Mouse (Mus musculus) forebrain, embryonic 14.5 days (tissue): ENCODE measurements around the gene Rhod. TPM values are rescaled to one million over a fixed set of nuclear protein-coding genes. Genes with fewer than 3 reads are reported as not detected.

Source experiments
- ATAC-seq: fragments of 200-750 bp; cut with Nextera tagmentation; 2 replicates; pipeline ENCODE4 v1.8.0; 2017; ENCODE audit warnings: mild to moderate bottlenecking, moderate library complexity
- DNase-seq: peaks from one replicate; pipeline ENCODE4 v3.0.0-alpha.2; 2015; ENCODE audit warnings: low spot score
- H3K27ac ChIP-seq: fragments of 300-500 bp; sonication (generic); 2 replicates; pipeline ENCODE4 v1.5.1; 2014; ENCODE audit warnings: low read depth, mild to moderate bottlenecking, control low read depth, low read length, moderate library complexity
- H3K27me3 ChIP-seq: fragments of 300-500 bp; sonication (generic); replicated peaks from 2 replicates; pipeline ENCODE4 v1.6.1; 2014; ENCODE audit warnings: low read length, control low read depth, mixed read lengths; ENCODE audit not compliant: control insufficient read depth, insufficient read depth
- H3K36me3 ChIP-seq: fragments of 300-500 bp; sonication (generic); 2 replicates; pipeline ENCODE4 v1.6.1; 2014; ENCODE audit warnings: low read length, control low read depth; ENCODE audit not compliant: control insufficient read depth, insufficient read depth
- H3K4me1 ChIP-seq: fragments of 300-500 bp; sonication (generic); 2 replicates; pipeline ENCODE4 v1.6.1; 2014; ENCODE audit warnings: antibody characterized with exemption, low read length, control low read depth; ENCODE audit not compliant: control insufficient read depth, insufficient read depth
- H3K4me2 ChIP-seq: fragments of 300-500 bp; sonication (generic); 2 replicates; pipeline ENCODE4 v1.6.1; 2014; ENCODE audit warnings: mild to moderate bottlenecking, control low read depth, low read length
- H3K4me3 ChIP-seq: fragments of 300-500 bp; sonication (generic); 2 replicates; pipeline ENCODE4 v1.5.1; 2014; ENCODE audit warnings: low read depth, low read length, control low read depth
- H3K9ac ChIP-seq: fragments of 300-500 bp; sonication (generic); 2 replicates; pipeline ENCODE4 v1.6.1; 2014; ENCODE audit warnings: mild to moderate bottlenecking, low read length, control low read depth, moderate library complexity
- H3K9me3 ChIP-seq: fragments of 300-500 bp; sonication (generic); replicated peaks from 2 replicates; pipeline ENCODE4 v1.6.1; 2016; ENCODE audit warnings: low read length, control low read depth, mixed read lengths; ENCODE audit not compliant: control insufficient read depth
- WGBS: fragments of 180-500 bp; shearing (Covaris S2); extraction: QIAGEN DNeasy Blood & Tissue Kit; methylation state at CpG from one replicate; pipeline ENCODE4 v1.1.7; 2014; 5-methylcytosine and 5-hydroxymethylcytosine counted together
- polyA plus RNA-seq: library from polyadenylated mRNA; unstranded; fragments of >200 nt; fragmentation: Nextera tagmentation; extraction: Ambion mirVana; gene quantifications from 2 replicates; pipeline ENCODE4 v1.2.1, GENCODE M21; 2014

Gene Rhod
- polyA plus RNA-seq, 1 experiment from 2014 or later, result 6.3 TPM

DNA sequence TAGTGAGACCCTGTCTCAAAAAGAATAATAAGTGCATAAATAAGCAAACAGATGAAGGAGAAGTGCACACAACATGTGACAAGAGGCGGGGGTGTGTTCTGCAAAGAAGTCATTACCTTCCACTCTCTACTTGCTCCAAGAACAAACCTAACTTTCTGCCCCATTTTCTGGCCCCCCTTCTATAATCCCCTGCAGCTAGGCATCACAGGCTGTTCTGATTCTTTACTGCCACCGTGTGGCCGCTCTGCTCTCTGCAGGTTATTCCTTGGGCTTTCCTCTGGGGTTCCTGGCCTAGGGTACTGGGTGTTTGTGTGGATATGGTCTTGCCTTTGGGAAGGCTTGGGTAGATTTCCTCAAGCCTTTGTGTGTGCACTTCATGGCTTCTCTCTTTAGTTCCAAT, 3.2 kb upstream of the Rhod start:
- Histone ChIP-seq H3K9me3 (no peaks in the 10 kb centered on the region), H3K9ac (no peak overlapping the region), H3K4me2 (no peak overlapping the region), H3K4me3 (no peak overlapping the region), H3K27me3 (peaks cover 8% of the 10 kb centered on the region; the same call in 1 of the 2 replicates), H3K4me1 (0 out of 2 replicates have a peak, but pooled peaks cover 2% of the 10 kb centered on the region), H3K27ac (no peak overlapping the region), H3K36me3 (no peaks in the 10 kb centered on the region)
- ATAC-seq (no peak), DNase-seq (peak; percentile 77)
- WGBS, result 6% methylated on average over 3 of the region's 3 CpGs

DNA sequence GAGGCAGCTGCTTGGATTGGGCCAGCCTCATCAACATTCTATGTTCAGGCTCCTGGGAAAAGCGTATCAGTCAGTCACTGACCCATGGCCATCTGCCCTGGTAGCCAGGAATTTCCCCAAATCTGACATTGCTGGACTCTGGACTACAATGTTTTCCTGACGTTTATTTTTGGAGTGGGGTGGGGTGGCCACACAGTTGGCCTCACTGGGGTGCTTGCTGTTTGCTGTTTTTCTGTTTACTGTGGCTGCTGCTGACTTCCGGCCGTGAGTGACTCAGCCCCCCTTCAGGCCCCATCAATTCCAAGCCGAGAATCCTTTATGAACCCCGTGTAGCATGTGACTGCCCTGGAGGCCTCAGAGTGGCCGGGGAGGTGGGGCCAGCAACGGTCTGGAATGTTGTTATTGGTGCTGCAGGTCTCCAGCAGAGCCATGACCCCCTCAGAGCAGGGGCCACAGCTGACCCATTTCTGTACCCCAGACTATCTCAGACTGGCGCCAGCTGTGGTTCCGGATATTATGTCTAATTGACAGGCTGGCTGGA, 2.5 kb upstream of the Rhod start:
- ATAC-seq, result no peak
- Histone ChIP-seq H3K36me3 (no peaks in the 10 kb centered on the region), H3K4me3 (no peak overlapping the region), H3K4me1 (0 out of 2 replicates have a peak, but pooled peaks cover 2% of the 10 kb centered on the region), H3K9me3 (no peaks in the 10 kb centered on the region), H3K4me2 (no peak overlapping the region), H3K27ac (no peak overlapping the region), H3K9ac (no peak overlapping the region), H3K27me3 (peaks cover 8% of the 10 kb centered on the region; the same call in 1 of the 2 replicates)
- no peak for DNase-seq
- 52% methylated on average over 10 of the region's 10 CpGs for WGBS

DNA sequence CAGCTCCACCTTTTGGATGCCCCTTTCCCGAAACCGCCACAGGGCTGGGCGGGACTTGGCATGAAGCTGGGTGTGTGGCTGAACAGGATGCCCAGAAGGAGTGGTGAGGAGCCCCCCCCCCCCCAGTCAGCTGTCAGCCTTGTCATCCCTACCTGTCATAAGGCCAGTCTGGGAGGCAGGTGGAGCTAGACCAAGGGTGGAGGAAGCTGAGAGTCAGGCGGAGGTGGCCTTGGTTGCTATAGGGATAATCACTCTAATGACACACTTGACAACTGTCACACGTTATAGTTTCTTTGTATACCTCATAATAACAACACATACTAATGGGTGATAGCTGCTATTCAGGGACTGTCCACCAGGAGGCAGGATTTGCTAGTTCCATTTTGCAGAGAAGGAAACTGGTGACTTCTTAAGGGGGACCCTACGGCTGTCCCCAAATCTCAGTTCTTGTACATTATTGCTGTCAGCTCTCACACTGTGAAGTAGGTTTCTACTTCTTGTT, 1.9 kb upstream of the Rhod start:
- no peak overlapping the region for H3K4me2 ChIP-seq
- no peak overlapping the region for H3K4me3 ChIP-seq
- no peaks in the 10 kb centered on the region for H3K36me3 ChIP-seq
- H3K9me3 ChIP-seq, result no peaks in the 10 kb centered on the region
- 17% methylated on average over 6 of the region's 6 CpGs for WGBS
- H3K27ac ChIP-seq, result no peak overlapping the region
- H3K9ac ChIP-seq, result no peak overlapping the region
- ATAC-seq (no peak; the same call in 1 of the 2 replicates), DNase-seq (peak; percentile 33)
- 0 out of 2 replicates have a peak, but pooled peaks cover 2% of the 10 kb centered on the region for H3K4me1 ChIP-seq
- H3K27me3 ChIP-seq, result peaks cover 8% of the 10 kb centered on the region; the same call in 1 of the 2 replicates

GRCm38 (mm10) chr19:4440222-4440621, 990 bp upstream of the Rhod start:
- H3K36me3 ChIP-seq, result no peaks in the 10 kb centered on the region
- H3K27me3 ChIP-seq, result peaks cover 8% of the 10 kb centered on the region; the same call in 1 of the 2 replicates
- no peak overlapping the region for H3K27ac ChIP-seq
- peak; percentile 57 for DNase-seq
- no peak overlapping the region for H3K4me2 ChIP-seq
- no peak overlapping the region for H3K9ac ChIP-seq
- 8% methylated on average over 8 of the region's 8 CpGs for WGBS
- no peak for ATAC-seq
- H3K4me1 ChIP-seq, result 0 out of 2 replicates have a peak, but pooled peaks cover 2% of the 10 kb centered on the region
- no peak overlapping the region for H3K4me3 ChIP-seq
- no peaks in the 10 kb centered on the region for H3K9me3 ChIP-seq

DNA sequence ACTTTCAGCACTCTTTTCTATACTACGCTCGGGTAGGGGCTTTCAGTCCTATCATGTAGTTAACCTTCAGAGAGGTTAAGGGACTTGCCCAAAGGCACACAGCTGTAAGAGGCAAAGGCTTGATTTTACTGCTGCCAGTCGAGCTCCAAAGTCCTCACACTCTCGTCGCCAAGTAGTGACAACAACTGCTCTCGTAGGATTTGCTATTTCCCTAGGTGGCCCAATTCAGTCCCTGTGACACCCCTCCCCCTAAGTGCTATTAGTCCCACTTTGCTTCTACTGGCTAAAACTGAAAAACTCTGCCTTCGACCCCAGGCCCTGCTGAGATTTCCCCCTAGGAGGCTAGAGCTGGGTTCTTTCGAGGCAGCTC, 456 bp downstream of the Rhod start:
- 10% methylated on average over 8 of the region's 8 CpGs for WGBS
- Histone ChIP-seq H3K4me3 (peak overlapping the region; percentile 46), H3K9me3 (no peaks in the 10 kb centered on the region), H3K4me1 (0 out of 2 replicates have a peak, but pooled peaks cover 2% of the 10 kb centered on the region), H3K4me2 (peak overlapping the region; percentile 86), H3K27ac (no peak overlapping the region), H3K9ac (peak overlapping the region; percentile 68), H3K27me3 (peaks cover 8% of the 10 kb centered on the region; the same call in 1 of the 2 replicates), H3K36me3 (no peaks in the 10 kb centered on the region)
- ATAC-seq, result no peak
- no peak for DNase-seq

GRCm38 (mm10) chr19:4437886-4438285, 1.3 kb downstream of the Rhod start:
- no peak overlapping the region for H3K4me3 ChIP-seq
- DNase-seq (no peak), ATAC-seq (no peak)
- H3K4me2 ChIP-seq, result no peak overlapping the region
- H3K9me3 ChIP-seq, result no peaks in the 10 kb centered on the region
- peaks cover 8% of the 10 kb centered on the region; the same call in 1 of the 2 replicates for H3K27me3 ChIP-seq
- 77% methylated on average over 6 of the region's 6 CpGs for WGBS
- H3K9ac ChIP-seq, result no peak overlapping the region
- H3K4me1 ChIP-seq, result 0 out of 2 replicates have a peak, but pooled peaks cover 2% of the 10 kb centered on the region
- H3K36me3 ChIP-seq, result no peaks in the 10 kb centered on the region
- H3K27ac ChIP-seq, result no peak overlapping the region

GRCm38 (mm10) chr19:4436254-4436653, 3.0 kb downstream of the Rhod start:
- no peak for DNase-seq
- Histone ChIP-seq H3K36me3 (no peaks in the 10 kb centered on the region), H3K27me3 (peaks cover 8% of the 10 kb centered on the region; the same call in 1 of the 2 replicates), H3K9me3 (no peaks in the 10 kb centered on the region), H3K9ac (no peak overlapping the region), H3K4me1 (0 out of 2 replicates have a peak, but pooled peaks cover 2% of the 10 kb centered on the region), H3K4me3 (no peak overlapping the region), H3K4me2 (no peak overlapping the region), H3K27ac (no peak overlapping the region)
- 94% methylated on average over 3 of the region's 3 CpGs for WGBS
- ATAC-seq, result no peak

GRCm38 (mm10) chr19:4434999-4435398, 4.2 kb downstream of the Rhod start:
- H3K27me3 ChIP-seq, result peaks cover 8% of the 10 kb centered on the region; the same call in 1 of the 2 replicates
- H3K4me2 ChIP-seq, result no peak overlapping the region
- H3K36me3 ChIP-seq, result no peaks in the 10 kb centered on the region
- no peak for ATAC-seq
- H3K27ac ChIP-seq, result no peak overlapping the region
- H3K9me3 ChIP-seq, result no peaks in the 10 kb centered on the region
- H3K9ac ChIP-seq, result no peak overlapping the region
- DNase-seq, result no peak
- no peak overlapping the region for H3K4me3 ChIP-seq
- H3K4me1 ChIP-seq, result no peaks in the 10 kb centered on the region
- WGBS, result 83% methylated on average over 1 of the region's 1 CpGs

GRCm38 (mm10) chr19:4433756-4434155, 5.5 kb downstream of the Rhod start:
- no peak overlapping the region for H3K9ac ChIP-seq
- WGBS, result 63% methylated on average over 1 of the region's 1 CpGs
- H3K27me3 ChIP-seq, result peaks cover 5% of the 10 kb centered on the region; the same call in 1 of the 2 replicates
- DNase-seq (no peak), ATAC-seq (no peak)
- H3K9me3 ChIP-seq, result no peaks in the 10 kb centered on the region
- H3K4me2 ChIP-seq, result no peak overlapping the region
- no peaks in the 10 kb centered on the region for H3K4me1 ChIP-seq
- no peak overlapping the region for H3K27ac ChIP-seq
- H3K36me3 ChIP-seq, result no peaks in the 10 kb centered on the region
- no peak overlapping the region for H3K4me3 ChIP-seq
